Mouse (Mus musculus) embryonic facial prominence, embryonic 15.5 days (tissue): ENCODE results near the gene Sertad3. TPM values are rescaled to one million over a fixed set of nuclear protein-coding genes. Genes with fewer than 3 reads are reported as not detected.

ENCODE experiments used
- ATAC-seq: fragments of 200-750 bp; cut with Nextera tagmentation; 2 replicates; pipeline ENCODE4 v1.8.0; 2017; ENCODE audit warnings: low read depth, moderate TSS enrichment; ENCODE audit not compliant: insufficient number of reproducible peaks, low FRiP score, low TSS enrichment
- H3K27ac ChIP-seq: fragments of 300-500 bp; sonication (generic); replicated peaks from 2 replicates; pipeline ENCODE4 v1.5.1; 2015; ENCODE audit warnings: mild to moderate bottlenecking, inconsistent platforms
- H3K27me3 ChIP-seq: fragments of 300-500 bp; sonication (generic); 2 replicates; pipeline ENCODE4 v1.6.1; 2015; ENCODE audit warnings: inconsistent platforms
- H3K36me3 ChIP-seq: fragments of 300-500 bp; sonication (generic); 2 replicates; pipeline ENCODE4 v1.6.1; 2015; ENCODE audit warnings: mild to moderate bottlenecking, inconsistent platforms
- H3K4me1 ChIP-seq: fragments of 300-500 bp; sonication (generic); 2 replicates; pipeline ENCODE4 v1.6.1; 2015; ENCODE audit warnings: inconsistent platforms
- H3K4me2 ChIP-seq: fragments of 300-500 bp; sonication (generic); replicated peaks from 2 replicates; pipeline ENCODE4 v1.6.1; 2015; ENCODE audit warnings: mild to moderate bottlenecking, inconsistent platforms
- H3K4me3 ChIP-seq: fragments of 300-500 bp; sonication (generic); replicated peaks from 2 replicates; pipeline ENCODE4 v1.5.1; 2015; ENCODE audit warnings: mild to moderate bottlenecking, inconsistent platforms
- H3K9ac ChIP-seq: fragments of 300-500 bp; sonication (generic); 2 replicates; pipeline ENCODE4 v1.6.1; 2015; ENCODE audit warnings: inconsistent platforms
- H3K9me3 ChIP-seq: fragments of 300-500 bp; sonication (generic); replicated peaks from 2 replicates; pipeline ENCODE4 v1.6.1; 2016; ENCODE audit warnings: inconsistent platforms
- WGBS: fragments of 180-500 bp; shearing (Covaris S2); methylation state at CpG from one replicate; pipeline ENCODE4 v1.1.7; 2015; 5-methylcytosine and 5-hydroxymethylcytosine counted together
- polyA plus RNA-seq: library from polyadenylated mRNA; unstranded; fragments of >200 nt; fragmentation: Nextera tagmentation; extraction: Ambion mirVana; gene quantifications from 2 replicates; pipeline ENCODE4 v1.2.1, GENCODE M21; 2015

Sertad3 gene
- polyA plus RNA-seq, 1 experiment from 2014 or later: 36.4 TPM

DNA sequence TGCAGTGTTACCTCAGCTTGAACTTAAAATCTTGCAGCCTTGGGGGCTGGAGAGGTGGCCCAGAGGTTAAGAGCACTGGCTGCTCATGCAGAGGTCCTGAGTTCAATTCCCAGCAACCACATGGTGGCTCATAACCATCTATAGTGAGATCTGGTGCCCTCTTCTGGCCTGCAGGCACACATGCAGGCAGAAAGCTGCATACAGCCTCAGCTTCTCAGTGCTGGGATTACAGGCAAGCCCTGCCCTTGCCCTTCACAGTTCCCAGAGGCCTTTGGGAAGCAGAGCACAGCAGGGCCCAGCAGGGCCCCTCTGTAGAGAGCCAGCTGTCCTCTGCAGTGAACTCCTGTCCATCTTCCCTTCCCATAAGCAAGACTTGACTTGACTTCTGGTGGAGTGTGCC lies 46.5 kb downstream of the Sertad3 start:
- Histone ChIP-seq H3K9me3 (no peaks in the 10 kb centered on the region), H3K27me3 (no peaks in the 10 kb centered on the region), H3K4me2 (no peak overlapping the region), H3K27ac (no peak overlapping the region), H3K9ac (no peak overlapping the region), H3K36me3 (no peaks in the 10 kb centered on the region; the same call in 1 of the 2 replicates), H3K4me1 (no peaks in the 10 kb centered on the region), H3K4me3 (no peak overlapping the region)
- ATAC-seq: no peak

DNA sequence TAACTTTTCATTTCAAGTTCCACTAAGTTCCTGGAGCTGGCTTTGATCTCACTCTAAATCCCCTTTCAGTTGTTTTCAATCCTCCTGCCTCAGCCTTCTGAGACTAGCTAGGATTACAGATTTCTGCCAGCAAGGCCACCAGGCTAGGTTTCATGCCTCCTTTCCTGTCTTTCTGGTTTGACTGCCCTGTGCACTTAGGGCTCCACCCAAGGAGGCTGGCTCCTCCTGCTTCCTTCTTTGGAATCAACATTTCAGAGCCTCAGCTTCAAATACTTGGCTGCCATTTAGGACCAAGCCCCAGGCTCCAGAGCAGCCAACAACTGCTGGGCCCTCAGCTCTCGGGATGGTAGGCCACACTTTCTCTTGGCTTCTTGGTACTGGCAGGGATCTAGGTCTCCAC lies 47.0 kb downstream of the Sertad3 start:
- H3K4me2 ChIP-seq: no peak overlapping the region
- WGBS: 54% methylated on average over 1 of the region's 1 CpGs
- no peak for ATAC-seq

DNA sequence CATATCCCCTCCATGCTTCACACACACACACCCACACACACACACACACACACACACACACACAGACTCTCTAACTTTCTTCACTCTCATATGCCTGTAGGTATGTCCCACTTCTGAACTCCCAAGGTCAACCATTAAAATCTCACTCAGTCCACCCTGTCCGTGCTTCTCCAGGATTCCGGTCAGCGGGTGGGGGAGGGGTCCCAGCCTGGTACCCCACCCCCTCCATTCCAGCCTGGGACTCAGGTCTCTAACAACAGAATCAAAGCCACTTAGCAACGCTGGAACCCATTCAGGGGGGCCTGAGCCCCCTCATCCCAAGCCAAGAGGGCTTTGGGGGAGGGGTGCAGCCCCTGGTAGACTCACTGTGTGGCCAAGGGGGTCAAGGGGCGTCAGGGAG lies 49.4 kb downstream of the Sertad3 start, which contains the start of gene Hipk4:
Gene Hipk4, plus strand, starts transcription at position 301 of the 400 bp plus-strand sequence.
- no peaks in the 10 kb centered on the region for H3K27me3 ChIP-seq
- H3K9ac ChIP-seq: no peak within 1 kb of the TSS
- H3K9me3 ChIP-seq: no peaks in the 10 kb centered on the region
- no peaks in the 10 kb centered on the region; the same call in 1 of the 2 replicates for H3K36me3 ChIP-seq
- H3K4me2 ChIP-seq: no peak within 1 kb of the TSS
- 62% methylated on average over 5 of the region's 5 CpGs for WGBS
- H3K4me3 ChIP-seq: no peak within 1 kb of the TSS
- peaks cover 5% of the 10 kb centered on the region for H3K4me1 ChIP-seq
- no peak for ATAC-seq
- no peak within 1 kb of the TSS for H3K27ac ChIP-seq

More for the DNA sequence above, 47.0 kb downstream of the Sertad3 start:
- H3K36me3 ChIP-seq: no peaks in the 10 kb centered on the region; the same call in 1 of the 2 replicates
- H3K9me3 ChIP-seq: no peaks in the 10 kb centered on the region
- no peak overlapping the region for H3K27ac ChIP-seq
- H3K4me1 ChIP-seq: no peaks in the 10 kb centered on the region
- H3K27me3 ChIP-seq: no peaks in the 10 kb centered on the region
- H3K9ac ChIP-seq: no peak overlapping the region
- H3K4me3 ChIP-seq: no peak overlapping the region

DNA sequence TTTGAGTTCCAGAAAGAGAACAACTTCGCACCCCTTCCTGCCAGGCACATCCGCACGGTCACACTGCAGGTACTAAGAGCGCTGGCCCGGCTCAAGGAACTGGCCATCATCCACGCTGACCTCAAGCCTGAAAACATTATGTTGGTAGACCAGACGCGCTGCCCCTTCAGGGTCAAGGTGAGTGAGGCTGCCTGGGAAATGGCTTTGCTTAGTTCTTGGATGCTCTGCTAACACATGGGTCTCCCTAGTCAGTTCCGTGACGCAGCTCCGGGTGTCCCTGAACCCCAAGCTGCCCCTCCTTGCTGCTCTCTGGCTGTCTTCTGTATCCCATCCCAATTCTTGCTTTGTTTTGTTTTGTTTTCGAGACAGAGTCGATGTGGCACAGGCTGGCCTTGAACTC lies 50.2 kb downstream of the Sertad3 start:
- Histone ChIP-seq H3K4me3 (no peak overlapping the region), H3K27ac (no peak overlapping the region), H3K27me3 (no peaks in the 10 kb centered on the region), H3K4me1 (peaks cover 5% of the 10 kb centered on the region), H3K9ac (no peak overlapping the region), H3K4me2 (no peak overlapping the region), H3K36me3 (no peaks in the 10 kb centered on the region), H3K9me3 (no peaks in the 10 kb centered on the region)
- 95% methylated on average over 13 of the region's 13 CpGs for WGBS
- ATAC-seq: no peak

DNA sequence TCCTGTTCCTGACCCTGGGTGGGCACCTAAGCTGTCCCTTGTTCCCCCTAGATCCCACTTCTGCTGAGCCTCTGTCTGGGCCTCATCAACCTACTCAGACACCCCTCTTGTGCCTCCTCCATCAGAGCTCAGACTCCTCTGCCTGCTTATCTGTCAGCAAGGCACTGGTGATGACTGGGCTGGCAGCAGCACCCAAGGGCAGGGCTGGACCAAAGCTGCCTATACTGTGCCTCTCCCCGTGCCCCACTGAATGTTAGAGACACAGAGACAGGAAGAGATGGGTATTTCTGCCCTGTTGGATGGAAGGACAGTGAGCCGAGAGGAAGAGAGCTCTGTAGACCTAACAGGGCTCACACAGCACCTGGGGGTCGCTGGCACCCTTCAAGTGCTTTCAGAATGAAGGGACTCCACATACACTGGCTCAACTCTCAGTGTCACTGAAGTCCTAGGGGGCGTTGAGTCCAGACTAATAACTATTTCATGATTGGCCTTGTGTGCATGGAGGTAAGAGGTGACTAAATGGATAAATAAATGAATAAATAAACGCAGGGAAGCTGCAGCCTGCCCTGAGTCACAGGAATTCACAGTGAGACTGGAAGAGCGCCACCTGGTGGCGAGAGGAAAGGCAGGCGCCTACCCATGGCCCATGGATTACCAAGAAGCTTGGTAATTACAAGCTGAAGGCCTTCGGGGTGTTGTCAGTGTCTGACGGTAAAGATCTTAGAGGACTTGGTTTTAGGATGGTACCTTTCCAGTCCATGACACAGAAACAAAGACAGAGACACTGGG lies 52.7 kb downstream of the Sertad3 start:
- WGBS: 20% methylated on average over 10 of the region's 10 CpGs
- Histone ChIP-seq H3K4me2 (no peak overlapping the region), H3K36me3 (peaks cover 8% of the 10 kb centered on the region; the same call in 1 of the 2 replicates)

More for the DNA sequence above, 52.7 kb downstream of the Sertad3 start:
- no peaks in the 10 kb centered on the region for H3K9me3 ChIP-seq
- no peak overlapping the region for H3K27ac ChIP-seq
- no peak for ATAC-seq
- peaks cover 5% of the 10 kb centered on the region for H3K4me1 ChIP-seq
- H3K4me3 ChIP-seq: no peak overlapping the region
- no peak overlapping the region for H3K9ac ChIP-seq
- no peaks in the 10 kb centered on the region for H3K27me3 ChIP-seq

Other genes with a start within 250 kb of the Sertad3 start
- 11.6 and 13.5 TPM in 2 replicates for gene Itpkc, start 245.1 kb upstream of the Sertad3 start, polyA plus RNA-seq
- 23.0 and 27.1 TPM in 2 replicates for gene Coq8b, start 240.7 kb upstream of the Sertad3 start, polyA plus RNA-seq
- 48.7 and 49.3 TPM in 2 replicates for gene Numbl, start 215.3 kb upstream of the Sertad3 start, polyA plus RNA-seq
- gene Ltbp4, start 136.1 kb upstream of the Sertad3 start, polyA plus RNA-seq: 85.5 and 92.3 TPM in 2 replicates
- 36.8 and 46.2 TPM in 2 replicates for gene Shkbp1, start 117.7 kb upstream of the Sertad3 start, polyA plus RNA-seq
- 0.35 and 0.43 TPM in 2 replicates for gene Gm20479, start 116.3 kb upstream of the Sertad3 start, polyA plus RNA-seq
- gene Sptbn4, start 26.1 kb upstream of the Sertad3 start, polyA plus RNA-seq: 0.43 and 0.85 TPM in 2 replicates
- gene Blvrb, start 25.8 kb upstream of the Sertad3 start, polyA plus RNA-seq: 73.0 and 73.5 TPM in 2 replicates
- gene Sertad1, start 13.1 kb downstream of the Sertad3 start, polyA plus RNA-seq: 41.7 and 51.6 TPM in 2 replicates
- 5.1 and 6.7 TPM in 2 replicates for gene Prx, start 25.6 kb downstream of the Sertad3 start, polyA plus RNA-seq
- 0.77 and 1.1 TPM in 2 replicates for gene Hipk4, start 49.5 kb downstream of the Sertad3 start, polyA plus RNA-seq
- 121 and 122 TPM in 2 replicates for gene Pld3, start 79.5 kb downstream of the Sertad3 start, polyA plus RNA-seq
- gene 2310022A10Rik, start 79.5 kb downstream of the Sertad3 start, polyA plus RNA-seq: 36.4 and 38.0 TPM in 2 replicates
- 114 and 117 TPM in 2 replicates for gene Akt2, start 117.8 kb downstream of the Sertad3 start, polyA plus RNA-seq
- gene Ttc9b, start 180.1 kb downstream of the Sertad3 start, polyA plus RNA-seq: 0.60 and 1.3 TPM in 2 replicates
- gene Map3k10, start 200.8 kb downstream of the Sertad3 start, polyA plus RNA-seq: 10.1 and 11.3 TPM in 2 replicates
- gene Zfp607b, start 215.6 kb downstream of the Sertad3 start, polyA plus RNA-seq: 3.6 and 4.9 TPM in 2 replicates